Mouse (Mus musculus) thymus, adult 2 months (tissue): ENCODE data around the gene Atf4. TPM values are rescaled to one million over a fixed set of nuclear protein-coding genes. Genes with fewer than 3 reads are reported as not detected.

Experiments used
- DNase-seq: peaks from one replicate; pipeline ENCODE4 v3.0.0; 2021
- H3K27ac ChIP-seq: fragments of 200-500 bp; 2 replicates; pipeline ENCODE4 v1.5.1; 2012; ENCODE audit warnings: low read length, control low read depth; ENCODE audit not compliant: control insufficient read depth, insufficient read depth
- H3K27me3 ChIP-seq: fragments of 200-500 bp; 2 replicates; pipeline ENCODE4 v1.6.1; 2012; ENCODE audit warnings: mild to moderate bottlenecking, low read length, moderate library complexity, mixed read lengths; ENCODE audit not compliant: control insufficient read depth, insufficient read depth
- H3K36me3 ChIP-seq: fragments of 200-500 bp; 2 replicates; pipeline ENCODE4 v1.6.1; 2012; ENCODE audit warnings: mild to moderate bottlenecking, low read length, moderate library complexity; ENCODE audit not compliant: control insufficient read depth, insufficient read depth
- H3K4me1 ChIP-seq: fragments of 200-500 bp; replicated peaks from 2 replicates; pipeline ENCODE4 v1.6.1; 2012; ENCODE audit warnings: low read length; ENCODE audit not compliant: control insufficient read depth, insufficient read depth
- H3K4me3 ChIP-seq: fragments of 200-500 bp; 2 replicates; pipeline ENCODE4 v1.5.1; 2012; ENCODE audit warnings: mild to moderate bottlenecking, low read length, control low read depth, moderate library complexity; ENCODE audit not compliant: control insufficient read depth, insufficient read depth
- CTCF ChIP-seq: fragments of 200-500 bp; IDR thresholded peaks from 2 replicates; pipeline ENCODE4 v1.5.1; 2012; ENCODE audit warnings: mild to moderate bottlenecking, control low read depth, low read length, moderate library complexity, borderline replicate concordance; ENCODE audit not compliant: control insufficient read depth, poor library complexity, insufficient read depth; ENCODE audit errors: extremely low read depth
- POLR2A ChIP-seq: fragments of 200-500 bp; IDR thresholded peaks from 2 replicates; pipeline ENCODE4 v1.6.1; 2012; ENCODE audit warnings: mild to moderate bottlenecking, low read length, control low read depth, moderate library complexity; ENCODE audit not compliant: control insufficient read depth, poor library complexity, insufficient read depth; ENCODE audit errors: extremely low read depth
- WGBS: fragments of 180-500 bp; shearing (Covaris S2); methylation state at CpG from one replicate; pipeline ENCODE4 v1.1.7; 2018; 5-methylcytosine and 5-hydroxymethylcytosine counted together
- polyA plus RNA-seq: library from polyadenylated mRNA; depleted of rRNA; stranded (reverse); fragments of >200 nt; gene quantifications from 2 replicates; pipeline ENCODE4 v1.2.3, GENCODE M21; 2012; rRNA removed

Gene Atf4
- polyA plus RNA-seq, 1 experiment = 179 TPM

DNA sequence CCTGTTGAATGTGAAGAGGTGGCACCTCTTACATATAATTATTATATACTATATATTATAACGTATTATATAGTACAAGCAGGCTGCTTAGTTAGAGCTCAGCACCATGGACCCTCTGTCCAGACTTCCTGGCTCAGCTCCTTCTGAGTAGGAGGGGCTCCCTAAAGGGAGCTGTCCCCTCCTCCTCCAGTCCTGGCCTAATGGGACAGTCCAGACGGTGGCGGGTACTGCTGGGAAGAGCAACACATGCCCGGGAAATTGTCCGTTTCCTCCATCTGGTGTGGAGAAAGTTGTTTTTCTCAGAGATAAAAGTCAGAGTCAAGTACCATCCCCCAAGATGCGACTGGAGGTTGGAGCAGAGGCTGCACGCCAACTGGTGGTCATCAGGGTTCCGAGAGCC is 51.2 kb downstream of the Atf4 start:
- 48% methylated on average over 8 of the region's 8 CpGs for WGBS
- no peak overlapping the region for H3K27ac ChIP-seq
- TF ChIP-seq CTCF (no peak), POLR2A (no peak)
- no peak for DNase-seq
- no peaks in the 10 kb centered on the region for H3K27me3 ChIP-seq
- H3K4me3 ChIP-seq = no peak overlapping the region
- H3K4me1 ChIP-seq = no peaks in the 10 kb centered on the region
- H3K36me3 ChIP-seq = no peaks in the 10 kb centered on the region

Other genes with a start within 250 kb of the Atf4 start
- 10.9 and 11.6 TPM in 2 replicates for gene Pdgfb, start 240.2 kb upstream of the Atf4 start, polyA plus RNA-seq
- 91.8 and 121 TPM in 2 replicates for gene Syngr1, start 163.8 kb upstream of the Atf4 start, polyA plus RNA-seq
- 627 and 715 TPM in 2 replicates for gene Rpl3, start 163.3 kb upstream of the Atf4 start, polyA plus RNA-seq
- 53.8 and 61.0 TPM in 2 replicates for gene Tab1, start 122.1 kb upstream of the Atf4 start, polyA plus RNA-seq
- 16.2 and 20.3 TPM in 2 replicates for gene Mgat3, start 81.5 kb upstream of the Atf4 start, polyA plus RNA-seq
- gene Mief1, start 21.2 kb upstream of the Atf4 start, polyA plus RNA-seq = 32.7 and 36.3 TPM in 2 replicates
- gene AC140267.1, start 19.3 kb upstream of the Atf4 start, polyA plus RNA-seq = not detected in 2 replicates
- 22.5 and 25.0 TPM in 2 replicates for gene Rps19bp1, start 9.1 kb downstream of the Atf4 start, polyA plus RNA-seq
- 0.30 and 0.42 TPM in 2 replicates for gene Cacna1i, start 32.1 kb downstream of the Atf4 start, polyA plus RNA-seq